Mouse (Mus musculus): ENCODE results near the gene Hspe1. TPM values are rescaled to one million over a fixed set of nuclear protein-coding genes. Genes with fewer than 3 reads are reported as not detected.

The Hspe1 gene
- polyA plus RNA-seq, 1 experiment from 2014 or later, result 283 TPM

GRCm38 (mm10) chr1:55089498-55090064, 1.6 kb downstream of the Hspe1 start:
- no peak for ATAC-seq
- Histone ChIP-seq H3K4me3 (ENCODE audit: low read depth, low read length) (peak overlapping the region; percentile 94; the same call in 1 of the 2 replicates), H3K9ac (ENCODE audit: low read length) (peak overlapping the region; percentile 95; the same call in 1 of the 2 replicates), H3K27me3 (replicated peaks; ENCODE audit: control insufficient read depth, insufficient read depth, low read length) (no peaks in the 10 kb centered on the region), H3K36me3 (ENCODE audit: control insufficient read depth, insufficient read depth, low read length) (peaks cover 43% of the 10 kb centered on the region), H3K27ac (ENCODE audit: low read depth, low read length) (no peak overlapping the region), H3K9me3 (replicated peaks; ENCODE audit: control insufficient read depth, low read length) (no peaks in the 10 kb centered on the region), H3K4me1 (ENCODE audit: control insufficient read depth, insufficient read depth, low read length) (peaks cover 28% of the 10 kb centered on the region), H3K4me2 (ENCODE audit: low read length) (peak overlapping the region; percentile 92)
- no peak for DNase-seq (ENCODE audit: low spot score)
- 89% methylated on average over 5 of the region's 5 CpGs for WGBS

DNA sequence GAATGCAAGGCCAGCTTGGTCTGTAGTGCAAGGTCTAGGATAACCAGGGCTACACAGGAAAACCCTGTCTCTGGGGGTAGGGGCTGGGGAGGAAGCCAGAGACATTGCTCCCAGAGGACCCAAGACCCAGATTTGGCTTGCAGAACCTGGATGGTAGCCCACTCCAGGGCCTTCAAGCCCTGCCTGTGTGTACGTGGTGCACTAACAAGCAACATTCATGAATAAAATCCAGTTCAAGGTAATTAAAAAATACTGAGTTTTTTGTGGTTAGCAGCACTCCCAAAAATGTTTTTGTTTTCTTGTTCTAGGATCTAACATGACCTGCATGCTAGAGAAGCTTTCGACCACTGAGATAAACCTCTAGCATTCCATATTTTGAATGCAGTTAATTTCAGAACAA, 4.1 kb downstream of the Hspe1 start:
- H3K36me3 ChIP-seq (ENCODE audit: control insufficient read depth, insufficient read depth, low read length), result peaks cover 30% of the 10 kb centered on the region
- 91% methylated on average over 2 of the region's 2 CpGs for WGBS
- no peak overlapping the region for H3K4me2 ChIP-seq (ENCODE audit: low read length)
- no peaks in the 10 kb centered on the region for H3K27me3 ChIP-seq (replicated peaks; ENCODE audit: control insufficient read depth, insufficient read depth, low read length)
- H3K9me3 ChIP-seq (replicated peaks; ENCODE audit: control insufficient read depth, low read length), result no peaks in the 10 kb centered on the region
- no peak overlapping the region for H3K4me3 ChIP-seq (ENCODE audit: low read depth, low read length)
- no peak for ATAC-seq
- H3K4me1 ChIP-seq (ENCODE audit: control insufficient read depth, insufficient read depth, low read length), result peaks cover 12% of the 10 kb centered on the region; the same call in 1 of the 2 replicates
- no peak for DNase-seq (ENCODE audit: low spot score)
- H3K27ac ChIP-seq (ENCODE audit: low read depth, low read length), result no peak overlapping the region
- no peak overlapping the region for H3K9ac ChIP-seq (ENCODE audit: low read length)

- Histone ChIP-seq H3K4me2 (ENCODE audit: low read length) (no peak overlapping the region), H3K4me3 (ENCODE audit: low read depth, low read length) (no peak overlapping the region), H3K4me1 (ENCODE audit: control insufficient read depth, insufficient read depth, low read length) (peaks cover 12% of the 10 kb centered on the region; the same call in 1 of the 2 replicates), H3K9me3 (replicated peaks; ENCODE audit: control insufficient read depth, low read length) (no peaks in the 10 kb centered on the region), H3K27ac (ENCODE audit: low read depth, low read length) (no peak overlapping the region), H3K36me3 (ENCODE audit: control insufficient read depth, insufficient read depth, low read length) (peaks cover 30% of the 10 kb centered on the region), H3K9ac (ENCODE audit: low read length) (no peak overlapping the region), H3K27me3 (replicated peaks; ENCODE audit: control insufficient read depth, insufficient read depth, low read length) (no peaks in the 10 kb centered on the region)
- 76% methylated on average over 1 of the region's 1 CpGs for WGBS
- ATAC-seq (no peak), DNase-seq (ENCODE audit: low spot score) (no peak)
These were observed 4.5 kb downstream of the Hspe1 start for GRCm38 (mm10) chr1:55092469-55092868.

DNA sequence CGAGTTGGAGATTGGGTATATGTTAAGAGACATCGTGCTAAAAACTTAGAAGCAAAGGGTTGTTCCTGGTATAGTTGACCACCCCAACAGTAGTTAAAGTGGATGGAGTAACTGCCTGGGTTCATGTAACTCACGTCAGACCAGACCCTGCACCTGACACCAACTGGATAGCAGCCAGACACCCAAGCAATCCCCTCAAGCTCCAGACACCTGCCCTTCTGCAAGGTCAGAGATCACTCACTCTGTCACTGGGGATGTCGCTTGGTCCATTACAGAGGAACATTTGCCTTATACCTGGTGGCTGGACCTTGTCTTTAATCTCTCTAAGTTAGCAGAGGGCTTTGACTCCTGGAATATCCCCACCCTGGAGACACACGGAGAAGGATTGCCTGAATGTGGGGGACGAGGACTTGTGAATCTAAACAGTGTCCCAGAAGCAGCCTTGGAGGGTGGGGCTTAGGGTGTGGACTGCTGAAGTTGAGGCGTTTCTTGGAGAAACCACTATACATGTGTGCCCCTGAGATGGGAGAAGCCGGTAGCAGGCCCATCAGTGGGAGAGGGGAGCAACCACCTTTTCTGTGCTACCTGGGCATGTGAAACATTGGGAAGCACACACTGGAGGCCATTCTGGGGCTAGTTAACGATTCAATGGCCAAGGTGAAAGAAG, 19.1 kb downstream of the Hspe1 start:
- WGBS, result 88% methylated on average over 9 of the region's 9 CpGs
- Histone ChIP-seq H3K9me3 (replicated peaks; ENCODE audit: control insufficient read depth, low read length) (no peaks in the 10 kb centered on the region), H3K4me2 (ENCODE audit: low read length) (no peak overlapping the region), H3K4me1 (ENCODE audit: control insufficient read depth, insufficient read depth, low read length) (no peaks in the 10 kb centered on the region), H3K9ac (ENCODE audit: low read length) (no peak overlapping the region), H3K27ac (ENCODE audit: low read depth, low read length) (no peak overlapping the region), H3K4me3 (ENCODE audit: low read depth, low read length) (no peak overlapping the region), H3K27me3 (replicated peaks; ENCODE audit: control insufficient read depth, insufficient read depth, low read length) (no peaks in the 10 kb centered on the region), H3K36me3 (ENCODE audit: control insufficient read depth, insufficient read depth, low read length) (no peaks in the 10 kb centered on the region)
- DNase-seq (ENCODE audit: low spot score), result no peak
- ATAC-seq, result no peak

- H3K9ac ChIP-seq (ENCODE audit: low read length), result no peak overlapping the region
- ATAC-seq, result no peak
- no peak overlapping the region for H3K4me2 ChIP-seq (ENCODE audit: low read length)
- H3K36me3 ChIP-seq (ENCODE audit: control insufficient read depth, insufficient read depth, low read length), result no peaks in the 10 kb centered on the region
- H3K27ac ChIP-seq (ENCODE audit: low read depth, low read length), result no peak overlapping the region
- DNase-seq (ENCODE audit: low spot score), result no peak
- no peaks in the 10 kb centered on the region for H3K27me3 ChIP-seq (replicated peaks; ENCODE audit: control insufficient read depth, insufficient read depth, low read length)
- no peaks in the 10 kb centered on the region for H3K9me3 ChIP-seq (replicated peaks; ENCODE audit: control insufficient read depth, low read length)
- 88% methylated on average over 1 of the region's 1 CpGs for WGBS
- no peak overlapping the region for H3K4me3 ChIP-seq (ENCODE audit: low read depth, low read length)
- H3K4me1 ChIP-seq (ENCODE audit: control insufficient read depth, insufficient read depth, low read length), result no peaks in the 10 kb centered on the region
These were observed 19.7 kb downstream of the Hspe1 start for GRCm38 (mm10) chr1:55107644-55108043.

GRCm38 (mm10) chr1:55108473-55108872, 20.5 kb downstream of the Hspe1 start:
- DNase-seq (ENCODE audit: low spot score) (no peak), ATAC-seq (no peak)
- WGBS, result 22% methylated on average over 2 of the region's 2 CpGs
- Histone ChIP-seq H3K27ac (ENCODE audit: low read depth, low read length) (no peak overlapping the region), H3K9ac (ENCODE audit: low read length) (no peak overlapping the region), H3K36me3 (ENCODE audit: control insufficient read depth, insufficient read depth, low read length) (no peaks in the 10 kb centered on the region), H3K4me2 (ENCODE audit: low read length) (no peak overlapping the region), H3K27me3 (replicated peaks; ENCODE audit: control insufficient read depth, insufficient read depth, low read length) (no peaks in the 10 kb centered on the region), H3K9me3 (replicated peaks; ENCODE audit: control insufficient read depth, low read length) (no peaks in the 10 kb centered on the region), H3K4me1 (ENCODE audit: control insufficient read depth, insufficient read depth, low read length) (no peaks in the 10 kb centered on the region), H3K4me3 (ENCODE audit: low read depth, low read length) (no peak overlapping the region)

DNA sequence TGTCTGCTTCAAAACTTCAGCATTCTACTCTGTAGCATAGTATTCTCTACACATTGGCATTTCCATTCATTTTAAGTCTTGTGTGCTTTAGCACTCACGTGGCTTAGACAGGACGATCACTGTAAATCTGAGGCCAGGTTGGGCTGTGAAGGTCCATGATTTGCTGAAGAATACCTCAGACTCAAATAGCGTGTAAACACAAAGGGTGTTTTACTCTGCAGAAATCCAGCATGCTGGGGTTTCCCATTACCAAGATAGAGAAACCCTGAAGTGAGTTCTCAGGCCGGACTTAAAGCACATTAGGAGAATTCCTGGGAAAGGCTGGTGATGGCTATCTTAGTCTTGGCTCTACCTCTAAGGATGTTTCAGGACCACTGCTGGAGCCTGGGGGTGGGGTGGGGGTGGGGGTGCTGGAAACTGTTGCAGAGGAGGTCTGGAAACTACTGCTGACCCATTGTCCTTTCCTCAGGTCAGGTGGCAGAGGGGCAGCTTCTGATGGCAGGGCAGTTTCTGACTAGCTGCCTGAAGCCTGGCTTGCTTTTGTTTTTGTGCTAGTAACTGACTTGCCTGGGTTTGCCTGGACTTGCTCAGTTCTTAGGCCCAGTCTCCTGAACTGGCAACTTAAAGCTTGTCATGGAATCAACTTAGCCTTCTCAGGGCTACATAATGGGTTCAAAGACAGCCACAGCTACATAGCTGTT, 21.3 kb downstream of the Hspe1 start:
- WGBS, result 84% methylated on average over 4 of the region's 4 CpGs

GRCm38 (mm10) chr1:55123046-55123445, 35.1 kb downstream of the Hspe1 start:
- H3K27ac ChIP-seq (ENCODE audit: low read depth, low read length), result no peak overlapping the region
- H3K9ac ChIP-seq (ENCODE audit: low read length), result no peak overlapping the region
- DNase-seq (ENCODE audit: low spot score) (no peak), ATAC-seq (no peak)
- H3K4me1 ChIP-seq (ENCODE audit: control insufficient read depth, insufficient read depth, low read length), result no peaks in the 10 kb centered on the region
- no peak overlapping the region for H3K4me3 ChIP-seq (ENCODE audit: low read depth, low read length)
- H3K27me3 ChIP-seq (replicated peaks; ENCODE audit: control insufficient read depth, insufficient read depth, low read length), result no peaks in the 10 kb centered on the region
- H3K4me2 ChIP-seq (ENCODE audit: low read length), result no peak overlapping the region
- H3K9me3 ChIP-seq (replicated peaks; ENCODE audit: control insufficient read depth, low read length), result no peaks in the 10 kb centered on the region
- WGBS, result 85% methylated on average over 5 of the region's 5 CpGs
- H3K36me3 ChIP-seq (ENCODE audit: control insufficient read depth, insufficient read depth, low read length), result no peaks in the 10 kb centered on the region

More for the DNA sequence above, 21.3 kb downstream of the Hspe1 start:
- no peaks in the 10 kb centered on the region for H3K4me1 ChIP-seq (ENCODE audit: control insufficient read depth, insufficient read depth, low read length)
- no peak overlapping the region for H3K27ac ChIP-seq (ENCODE audit: low read depth, low read length)
- ATAC-seq (no peak), DNase-seq (ENCODE audit: low spot score) (no peak)
- no peaks in the 10 kb centered on the region for H3K9me3 ChIP-seq (replicated peaks; ENCODE audit: control insufficient read depth, low read length)
- no peak overlapping the region for H3K4me2 ChIP-seq (ENCODE audit: low read length)
- H3K36me3 ChIP-seq (ENCODE audit: control insufficient read depth, insufficient read depth, low read length), result no peaks in the 10 kb centered on the region
- no peaks in the 10 kb centered on the region for H3K27me3 ChIP-seq (replicated peaks; ENCODE audit: control insufficient read depth, insufficient read depth, low read length)
- no peak overlapping the region for H3K4me3 ChIP-seq (ENCODE audit: low read depth, low read length)
- H3K9ac ChIP-seq (ENCODE audit: low read length), result no peak overlapping the region

DNA sequence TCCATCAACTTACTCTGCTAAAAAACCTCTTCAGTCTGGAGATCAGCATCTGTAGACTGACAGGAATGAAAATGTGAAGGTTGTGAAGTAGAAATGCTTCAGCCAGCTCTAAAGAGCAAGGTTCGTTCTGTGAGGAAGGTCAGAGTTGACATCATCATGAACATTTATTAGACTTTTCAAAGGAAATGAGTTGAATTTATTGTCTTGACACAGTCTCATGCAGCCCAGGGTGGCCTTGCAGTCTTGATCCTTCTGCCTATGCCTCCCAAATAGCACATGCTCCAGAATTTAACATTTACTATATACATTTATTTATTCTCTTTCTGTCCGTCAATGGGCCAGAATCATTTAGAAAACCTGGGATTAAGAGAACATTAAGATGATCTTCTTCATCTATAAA, 35.6 kb downstream of the Hspe1 start:
- Histone ChIP-seq H3K4me3 (ENCODE audit: low read depth, low read length) (no peak overlapping the region), H3K9me3 (replicated peaks; ENCODE audit: control insufficient read depth, low read length) (no peaks in the 10 kb centered on the region), H3K9ac (ENCODE audit: low read length) (no peak overlapping the region), H3K27ac (ENCODE audit: low read depth, low read length) (no peak overlapping the region), H3K4me1 (ENCODE audit: control insufficient read depth, insufficient read depth, low read length) (no peaks in the 10 kb centered on the region), H3K4me2 (ENCODE audit: low read length) (no peak overlapping the region), H3K36me3 (ENCODE audit: control insufficient read depth, insufficient read depth, low read length) (no peaks in the 10 kb centered on the region), H3K27me3 (replicated peaks; ENCODE audit: control insufficient read depth, insufficient read depth, low read length) (no peaks in the 10 kb centered on the region)
- DNase-seq (ENCODE audit: low spot score), result no peak
- 88% methylated on average over 2 of the region's 2 CpGs for WGBS
- no peak for ATAC-seq
